Mouse (Mus musculus): ENCODE results near the gene Polrmt.
"Not testable (repeated sequence)": the region's sequence is repeated elsewhere in the genome, so short reads cannot be mapped to it uniquely, and the experiment has no call there.

The Polrmt gene

DNA sequence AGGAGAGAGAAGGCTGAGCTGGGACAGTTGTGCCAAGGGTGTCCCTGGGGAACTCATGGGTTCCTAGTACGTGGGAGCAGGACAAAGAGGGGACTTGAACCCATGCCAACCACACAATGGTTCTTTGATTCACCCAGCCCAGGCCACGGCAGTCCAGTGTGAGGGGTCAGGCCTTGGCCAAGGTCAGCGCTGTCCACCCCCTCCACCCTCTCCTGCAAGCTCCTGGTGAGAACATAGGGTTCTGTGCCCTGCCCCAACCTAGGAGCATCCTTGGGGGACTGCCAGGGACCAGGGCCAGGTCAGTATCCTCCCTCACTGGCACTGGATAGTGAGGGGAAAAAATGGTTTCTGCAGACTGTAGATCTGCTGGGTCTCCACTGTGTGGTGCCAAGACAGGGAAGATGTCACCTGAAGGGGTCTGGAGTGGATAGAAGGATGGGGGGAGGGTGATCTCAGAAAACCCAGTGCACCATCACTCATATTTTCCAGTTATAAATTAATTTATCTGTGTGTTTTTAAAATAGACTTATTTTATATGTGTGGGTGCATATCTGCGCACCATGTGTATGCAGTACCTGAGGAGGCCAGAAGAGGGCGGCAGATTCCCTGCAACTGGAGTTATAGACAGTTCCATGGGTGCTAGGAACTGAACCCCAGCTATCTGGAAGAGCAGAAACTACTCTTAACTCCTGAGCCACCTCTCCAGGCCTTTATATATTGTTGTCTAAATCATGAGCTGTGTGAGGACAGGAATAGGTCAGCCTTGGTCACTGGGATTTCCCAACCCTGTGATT is 28.3 kb upstream of the Polrmt start:
- DNase-seq (ENCODE audit: low read depth, low spot score) = peak; percentile 50

- peak; percentile 36 for DNase-seq (ENCODE audit: low read depth, low spot score)
Observed at GRCm38 (mm10) chr10:79773208-79773607, 26.8 kb upstream of the Polrmt start.

DNA sequence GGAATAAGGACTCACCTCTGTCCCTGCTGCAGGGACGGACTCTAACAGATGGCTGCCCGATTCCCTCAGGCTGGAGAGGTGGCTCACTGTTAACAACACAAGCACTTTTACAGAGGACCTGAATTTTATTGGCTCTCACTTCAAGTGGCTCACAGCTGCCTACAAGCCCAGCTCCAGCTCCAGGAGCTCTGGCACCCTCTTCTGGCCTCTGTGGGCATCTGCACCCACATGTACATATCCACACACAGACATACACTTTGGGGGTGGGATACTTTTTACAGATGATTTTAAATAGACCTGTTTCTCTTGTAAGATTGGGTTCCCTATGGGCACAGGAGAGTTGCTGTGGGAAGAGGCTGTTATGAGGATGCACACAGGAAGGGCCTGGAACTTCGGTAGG is 25.9 kb upstream of the Polrmt start:
- peak; percentile 89 for DNase-seq (ENCODE audit: low read depth, low spot score)

DNA sequence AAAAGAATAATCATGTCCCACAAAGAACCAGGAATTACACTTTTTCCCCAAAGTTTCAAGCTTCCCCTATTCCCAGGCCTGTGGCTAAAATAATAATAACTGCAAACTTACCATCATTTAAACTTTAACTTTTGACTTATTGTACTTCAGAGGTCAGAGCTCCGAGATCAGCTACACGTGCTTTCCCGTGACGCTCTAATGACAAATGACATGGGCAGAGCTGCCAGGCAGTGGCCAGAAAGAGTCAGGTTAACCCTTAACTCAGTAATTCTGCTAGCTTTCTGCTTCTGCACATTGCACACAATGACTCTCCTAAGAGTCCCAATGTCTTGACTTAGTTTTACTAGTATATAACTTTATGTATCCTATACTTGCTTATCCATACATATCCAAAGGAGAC is 22.9 kb upstream of the Polrmt start:
- no peak for DNase-seq (ENCODE audit: low read depth, low spot score)

DNA sequence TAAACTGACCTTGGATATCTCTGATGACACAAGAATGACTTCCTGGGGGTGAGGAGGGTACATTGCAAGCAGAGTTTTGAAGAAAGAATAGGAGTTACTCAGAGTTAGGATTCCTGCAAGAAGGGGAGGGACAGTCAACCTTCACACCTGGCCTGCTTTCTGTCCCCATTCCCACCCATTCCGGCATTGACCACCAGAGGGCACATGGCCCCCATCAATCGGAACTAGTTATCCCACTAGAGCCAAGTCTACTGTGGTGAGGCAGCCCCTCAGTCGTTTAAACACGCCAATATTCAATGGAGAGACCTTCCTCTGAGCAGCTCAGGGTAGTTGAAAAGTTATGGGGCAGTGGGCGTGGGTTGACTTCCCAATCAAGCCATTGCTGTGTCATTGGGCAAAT is 22.0 kb upstream of the Polrmt start:
- peak; percentile 86 for DNase-seq (ENCODE audit: low read depth, low spot score)

- peak; percentile 96 for DNase-seq (ENCODE audit: low read depth, low spot score)
Observed at GRCm38 (mm10) chr10:79767372-79768244, 21.2 kb upstream of the Polrmt start.

DNA sequence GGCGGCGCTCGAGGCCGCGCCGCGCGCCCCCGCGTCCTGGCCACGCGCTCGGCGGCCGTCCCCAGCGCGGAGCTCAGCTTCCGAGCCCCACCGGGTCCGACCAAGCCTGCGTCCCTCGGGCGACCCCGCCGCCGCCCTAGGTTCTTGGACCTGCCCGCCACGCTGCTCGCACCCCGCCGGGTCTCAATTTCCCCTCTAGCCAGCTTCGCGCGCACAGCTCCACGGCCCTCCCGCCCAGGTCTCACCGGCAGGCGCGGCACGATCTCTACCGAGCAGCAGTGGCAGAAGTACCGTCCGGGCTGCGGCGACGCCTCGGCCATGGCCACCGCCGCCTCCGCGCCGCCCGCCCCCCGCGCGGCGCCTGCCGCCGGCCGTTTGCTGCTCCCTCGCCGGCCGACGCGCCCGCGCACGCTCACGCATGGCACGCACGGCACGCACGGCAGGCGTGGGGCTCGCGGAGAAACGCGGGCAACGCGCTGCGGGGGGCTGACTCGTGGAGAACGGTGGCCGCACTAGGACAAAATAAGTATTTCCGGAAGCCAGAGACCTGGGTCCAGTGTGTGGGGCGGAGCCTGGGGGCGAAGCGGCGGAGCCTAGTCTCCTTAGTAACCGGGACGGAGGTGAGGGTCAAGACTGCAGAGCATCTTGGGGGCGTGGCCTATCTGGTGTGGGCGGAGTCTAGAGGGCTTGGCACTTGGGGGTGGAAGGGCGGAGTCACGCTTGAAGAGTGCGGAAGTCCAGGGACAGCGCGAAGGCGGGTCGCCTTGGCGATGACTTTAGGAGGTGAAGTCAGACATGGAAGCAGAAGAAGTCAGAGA is 20.3 kb upstream of the Polrmt start, which contains the start of gene Rnf126:
Gene Rnf126 (minus strand): TSS at position 445 of the 818 bp plus-strand sequence.
- DNase-seq (ENCODE audit: low read depth, low spot score) = peak; percentile 100

GRCm38 (mm10) chr10:79766001-79766507 is 19.7 kb upstream of the Polrmt start:
- no peak for DNase-seq (ENCODE audit: low read depth, low spot score)

DNA sequence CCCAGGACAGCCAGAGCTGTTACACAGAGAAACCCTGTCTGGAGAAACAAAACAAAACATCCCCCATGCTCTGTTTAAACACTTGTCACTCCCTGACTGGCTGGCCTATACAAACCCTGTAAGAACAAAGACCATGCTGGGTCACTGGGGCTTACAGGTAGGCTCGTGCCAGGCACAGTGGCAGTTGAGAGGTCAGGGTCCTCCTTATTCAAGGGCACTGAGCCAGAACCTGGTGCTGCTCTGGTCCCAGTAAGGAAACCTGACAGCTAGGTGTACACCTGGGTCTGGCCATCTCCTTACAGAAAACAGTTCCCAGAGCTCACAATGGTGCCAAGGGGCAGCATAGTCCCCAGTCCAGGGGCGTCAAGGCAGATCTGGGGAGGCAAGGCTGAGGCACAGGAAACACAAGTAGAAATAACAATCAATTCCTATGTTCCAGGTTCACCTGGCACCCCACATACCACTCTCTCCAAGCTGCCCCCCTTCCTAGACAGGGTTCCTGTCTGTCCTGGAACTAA is 18.9 kb upstream of the Polrmt start:
- DNase-seq (ENCODE audit: low read depth, low spot score) = no peak

DNA sequence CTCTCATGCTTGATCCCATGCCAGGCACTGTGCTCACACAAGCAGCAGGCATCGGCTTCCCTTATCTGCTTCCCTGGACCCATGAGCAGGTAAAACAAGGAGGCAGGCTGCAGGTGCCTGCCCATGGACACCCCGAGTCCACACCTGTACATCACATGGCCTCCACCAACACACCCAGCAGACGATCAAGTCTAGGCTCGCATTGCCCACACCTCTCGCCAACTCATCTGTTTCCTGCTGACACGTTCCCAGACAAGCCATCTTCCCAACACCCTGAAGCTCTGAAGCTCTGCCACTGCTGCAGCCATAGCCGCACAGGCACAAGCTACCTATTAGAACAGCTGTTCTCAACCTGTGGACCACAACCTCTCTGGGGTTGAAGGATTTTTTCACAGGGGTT is 17.9 kb upstream of the Polrmt start:
- no peak for DNase-seq (ENCODE audit: low read depth, low spot score)

- no peak for DNase-seq (ENCODE audit: low read depth, low spot score)
Observed at GRCm38 (mm10) chr10:79762875-79763274, 16.5 kb upstream of the Polrmt start.

DNA sequence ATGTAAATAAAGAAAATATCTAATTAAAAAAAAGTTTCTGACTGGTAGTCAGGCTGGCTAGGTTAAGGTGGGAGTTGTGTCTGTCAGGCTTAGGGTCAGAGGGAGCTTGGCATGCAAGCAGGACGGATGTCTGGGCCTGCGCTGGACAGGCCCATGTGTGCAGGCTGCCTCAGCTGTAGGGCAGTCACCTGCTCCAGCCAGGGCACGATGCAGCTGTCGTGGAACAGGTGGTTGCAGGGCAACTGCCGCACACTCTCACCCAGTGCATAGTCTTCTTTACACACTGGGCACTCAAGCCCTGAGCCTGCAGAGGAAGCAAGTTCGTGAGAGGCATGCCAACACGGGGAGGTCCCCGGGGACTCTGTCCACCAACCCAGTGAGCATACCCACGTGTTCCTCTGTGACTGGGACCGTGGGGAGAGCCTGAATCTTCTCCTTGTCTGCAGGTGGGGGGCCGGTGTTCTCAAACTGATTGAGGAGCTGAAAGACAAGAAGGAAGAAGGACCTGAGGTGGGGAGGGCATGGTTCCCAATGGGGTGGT is 14.3 kb upstream of the Polrmt start:
- no peak for DNase-seq (ENCODE audit: low read depth, low spot score)

GRCm38 (mm10) chr10:79759675-79760074 is 13.3 kb upstream of the Polrmt start:
- DNase-seq (ENCODE audit: low read depth, low spot score) = not testable (repeated sequence)

- DNase-seq (ENCODE audit: low read depth, low spot score) = peak; percentile 62
Observed at GRCm38 (mm10) chr10:79756660-79757059, 10.3 kb upstream of the Polrmt start.

GRCm38 (mm10) chr10:79755854-79756253 is 9.5 kb upstream of the Polrmt start:
- peak; percentile 39 for DNase-seq (ENCODE audit: low read depth, low spot score)

DNA sequence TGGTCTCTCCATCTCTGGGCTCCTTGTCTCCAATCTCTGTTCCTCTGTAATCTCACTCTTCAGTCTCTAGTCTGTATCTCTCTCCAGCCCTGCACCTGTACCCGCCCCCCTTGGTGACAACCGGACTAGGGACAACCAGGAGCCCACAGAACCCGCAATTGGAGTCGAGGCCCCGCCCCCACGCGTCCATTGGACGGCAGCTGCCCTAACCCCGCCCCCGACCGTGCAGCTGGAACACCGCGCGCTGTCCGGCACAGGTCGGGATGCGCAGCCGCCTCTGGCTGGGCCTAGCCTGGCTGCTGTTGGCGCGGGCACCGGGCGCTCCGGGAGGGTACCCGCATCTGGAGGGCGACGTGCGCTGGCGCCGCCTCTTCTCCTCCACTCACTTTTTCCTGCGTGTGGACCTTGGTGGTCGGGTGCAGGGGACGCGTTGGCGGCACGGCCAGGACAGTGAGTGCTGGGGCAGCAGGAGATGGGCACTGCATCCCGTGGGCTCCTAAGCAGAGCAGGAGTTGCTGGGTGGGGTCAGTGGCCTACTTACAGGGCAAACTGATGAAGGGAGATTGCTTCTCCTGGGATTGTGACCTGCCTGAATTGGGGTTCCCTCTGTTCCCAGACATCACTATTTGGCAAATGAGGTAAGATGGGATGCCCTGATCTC is 8.6 kb upstream of the Polrmt start, which contains the start of gene Fgf22:
Gene Fgf22 (plus strand): TSS at position 221 of the 661 bp plus-strand sequence.
- peak; percentile 92 for DNase-seq (ENCODE audit: low read depth, low spot score)

- DNase-seq (ENCODE audit: low read depth, low spot score) = no peak
Observed at GRCm38 (mm10) chr10:79748496-79748895, 2.1 kb upstream of the Polrmt start.

GRCm38 (mm10) chr10:79746774-79747151 is 382 bp upstream of the Polrmt start:
- no peak for DNase-seq (ENCODE audit: low read depth, low spot score)

- no peak for DNase-seq (ENCODE audit: low read depth, low spot score)
Observed at GRCm38 (mm10) chr10:79745411-79745810, 970 bp downstream of the Polrmt start.

DNA sequence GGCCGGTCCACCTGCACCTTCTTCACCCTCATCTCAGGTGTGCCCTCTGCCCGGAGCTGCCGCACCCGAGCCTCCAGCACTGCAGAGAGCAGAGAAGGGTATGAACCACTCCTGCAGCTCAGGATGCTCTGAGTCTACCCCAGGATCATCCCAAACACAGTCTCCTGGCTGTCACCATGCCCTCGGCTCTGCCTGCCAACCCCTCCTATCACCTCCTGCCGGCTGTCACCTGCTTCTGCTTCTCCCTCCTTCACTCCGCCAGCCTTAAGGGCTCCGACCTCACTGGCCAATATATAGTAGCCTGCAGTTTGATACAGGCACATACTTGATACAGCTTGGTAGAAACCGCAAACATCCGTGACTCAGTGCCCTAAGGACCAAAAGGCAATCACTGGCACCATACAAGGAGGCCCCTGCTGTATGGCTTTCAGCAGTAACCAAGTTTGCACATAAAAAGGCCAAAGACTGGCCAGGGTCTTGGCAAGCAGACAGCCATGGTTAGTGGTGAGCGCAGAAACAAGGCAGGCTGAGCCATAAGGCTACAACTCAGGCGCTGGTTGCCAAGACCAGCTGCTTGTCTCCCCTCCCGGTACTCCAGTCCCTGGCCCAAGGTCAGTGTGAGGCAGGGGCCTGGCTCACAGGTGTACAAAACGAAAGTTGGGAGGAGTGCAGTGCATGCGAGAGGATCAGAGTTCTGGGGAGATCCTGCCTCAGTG is 2.6 kb downstream of the Polrmt start:
- no peak for DNase-seq (ENCODE audit: low read depth, low spot score)

Measured in ZHBTc4 (cell line).